Mouse (Mus musculus) olfactory bulb, adult 2 months (tissue): ENCODE measurements around the gene Tmem262.

Source experiments
- CTCF ChIP-seq: fragments of 200-500 bp; IDR thresholded peaks from 2 replicates; pipeline ENCODE4 v1.5.1; 2012; ENCODE audit warnings: low read depth, mild to moderate bottlenecking, low read length, moderate library complexity; ENCODE audit not compliant: insufficient read depth
- POLR2A ChIP-seq: fragments of 200-500 bp; IDR thresholded peaks from 2 replicates; pipeline ENCODE4 v1.6.1; 2012; ENCODE audit warnings: mild to moderate bottlenecking, low read depth, low read length, moderate library complexity; ENCODE audit not compliant: insufficient read depth

- TF ChIP-seq CTCF: no peak
- no peak for TF ChIP-seq POLR2A
These were observed 47.2 kb downstream of the Tmem262 start for GRCm38 (mm10) chr19:6126789-6127580.
